Mouse (Mus musculus) kidney, embryonic 14.5 days (tissue): ENCODE data around the gene Magel2. TPM values are rescaled to one million over a fixed set of nuclear protein-coding genes. Genes with fewer than 3 reads are reported as not detected.
A peak's percentile ranks its signal among the peaks of the same experiment; 100 is the strongest.

Experiments
- ATAC-seq: fragments of 200-750 bp; cut with Nextera tagmentation; 2 replicates; pipeline ENCODE4 v1.8.0; 2017; ENCODE audit warnings: moderate number of reproducible peaks, mild to moderate bottlenecking, moderate TSS enrichment, moderate library complexity; ENCODE audit not compliant: low FRiP score, low TSS enrichment
- H3K27ac ChIP-seq: fragments of 300-500 bp; sonication (generic); 2 replicates; pipeline ENCODE4 v1.5.1; 2014; ENCODE audit warnings: low read depth, mild to moderate bottlenecking, low read length, moderate library complexity, mixed read lengths
- H3K27me3 ChIP-seq: fragments of 300-500 bp; sonication (generic); 2 replicates; pipeline ENCODE4 v1.6.1; 2014; ENCODE audit warnings: mild to moderate bottlenecking, low read length; ENCODE audit not compliant: control insufficient read depth, insufficient read depth
- H3K36me3 ChIP-seq: fragments of 300-500 bp; sonication (generic); 2 replicates; pipeline ENCODE4 v1.6.1; 2014; ENCODE audit warnings: low read length, mixed read lengths; ENCODE audit not compliant: control insufficient read depth, insufficient read depth
- H3K4me1 ChIP-seq: fragments of 300-500 bp; sonication (generic); 2 replicates; pipeline ENCODE4 v1.6.1; 2014; ENCODE audit warnings: low read length, mixed read lengths; ENCODE audit not compliant: control insufficient read depth, insufficient read depth
- H3K4me2 ChIP-seq: fragments of 300-500 bp; sonication (generic); replicated peaks from 2 replicates; pipeline ENCODE4 v1.6.1; 2014; ENCODE audit warnings: low read depth, mild to moderate bottlenecking, low read length
- H3K4me3 ChIP-seq: fragments of 300-500 bp; sonication (generic); 2 replicates; pipeline ENCODE4 v1.5.1; 2014; ENCODE audit warnings: mild to moderate bottlenecking, low read length
- H3K9ac ChIP-seq: fragments of 300-500 bp; sonication (generic); 2 replicates; pipeline ENCODE4 v1.6.1; 2014; ENCODE audit warnings: low read depth, mild to moderate bottlenecking, low read length, moderate library complexity
- H3K9me3 ChIP-seq: fragments of 300-500 bp; sonication (generic); 2 replicates; pipeline ENCODE4 v1.6.1; 2016; ENCODE audit warnings: low read length; ENCODE audit not compliant: control insufficient read depth
- WGBS: fragments of 180-500 bp; shearing (Covaris S2); extraction: QIAGEN DNeasy Blood & Tissue Kit; methylation state at CpG from one replicate; pipeline ENCODE4 v1.1.7; 2014; 5-methylcytosine and 5-hydroxymethylcytosine counted together
- polyA plus RNA-seq: library from polyadenylated mRNA; unstranded; fragments of >200 nt; fragmentation: Nextera tagmentation; extraction: Ambion mirVana; gene quantifications from 2 replicates; pipeline ENCODE4 v1.2.1, GENCODE M21; 2014

Magel2 gene
- polyA plus RNA-seq, 1 experiment from 2014 or later: 0.84 TPM

- no peak overlapping the region for H3K4me2 ChIP-seq
- no peaks in the 10 kb centered on the region for H3K36me3 ChIP-seq
- WGBS: 34% methylated on average over 4 of the region's 4 CpGs
- H3K4me3 ChIP-seq: no peak overlapping the region
- no peak overlapping the region for H3K9ac ChIP-seq
- H3K4me1 ChIP-seq: no peaks in the 10 kb centered on the region
- ATAC-seq: no peak
- H3K27me3 ChIP-seq: no peaks in the 10 kb centered on the region
- peaks cover 12% of the 10 kb centered on the region for H3K9me3 ChIP-seq
- H3K27ac ChIP-seq: no peak overlapping the region
These were observed 1.2 kb upstream of the Magel2 start for GRCm38 (mm10) chr7:62375658-62376057.

GRCm38 (mm10) chr7:62377313-62377712 lies 503 bp downstream of the Magel2 start:
- no peaks in the 10 kb centered on the region for H3K36me3 ChIP-seq
- H3K27me3 ChIP-seq: no peaks in the 10 kb centered on the region
- peaks cover 12% of the 10 kb centered on the region for H3K9me3 ChIP-seq
- WGBS: 43% methylated on average over 14 of the region's 14 CpGs
- ATAC-seq: peak; percentile 45
- H3K27ac ChIP-seq: no peak overlapping the region
- no peaks in the 10 kb centered on the region for H3K4me1 ChIP-seq
- peak overlapping the region; percentile 65 for H3K4me2 ChIP-seq
- H3K4me3 ChIP-seq: peak overlapping the region; percentile 45
- H3K9ac ChIP-seq: peak overlapping the region; percentile 40

- no peak overlapping the region for H3K4me2 ChIP-seq
- no peak for ATAC-seq
- no peak overlapping the region for H3K4me3 ChIP-seq
- H3K27ac ChIP-seq: no peak overlapping the region
- H3K27me3 ChIP-seq: no peaks in the 10 kb centered on the region
- H3K9me3 ChIP-seq: peaks cover 12% of the 10 kb centered on the region
- no peaks in the 10 kb centered on the region for H3K36me3 ChIP-seq
- H3K4me1 ChIP-seq: no peaks in the 10 kb centered on the region
- 89% methylated on average over 9 of the region's 9 CpGs for WGBS
- H3K9ac ChIP-seq: no peak overlapping the region
These were observed 1.7 kb downstream of the Magel2 start for GRCm38 (mm10) chr7:62378529-62378928.

GRCm38 (mm10) chr7:62382391-62382790 lies 5.6 kb downstream of the Magel2 start:
- H3K9ac ChIP-seq: no peak overlapping the region

GRCm38 (mm10) chr7:62388291-62388690 lies 11.5 kb downstream of the Magel2 start:
- Histone ChIP-seq H3K4me2 (no peak overlapping the region), H3K4me3 (no peak overlapping the region), H3K9me3 (0 out of 2 replicates have a peak, but pooled peaks cover 2% of the 10 kb centered on the region), H3K4me1 (no peaks in the 10 kb centered on the region), H3K27me3 (no peaks in the 10 kb centered on the region), H3K9ac (no peak overlapping the region), H3K27ac (no peak overlapping the region), H3K36me3 (no peaks in the 10 kb centered on the region)
- no peak for ATAC-seq
- WGBS: 50% methylated on average over 4 of the region's 4 CpGs

More at GRCm38 (mm10) chr7:62382391-62382790, 5.6 kb downstream of the Magel2 start:
- Histone ChIP-seq H3K27me3 (no peaks in the 10 kb centered on the region), H3K4me3 (no peak overlapping the region), H3K4me2 (no peak overlapping the region), H3K4me1 (no peaks in the 10 kb centered on the region), H3K9me3 (peaks cover 7% of the 10 kb centered on the region), H3K36me3 (no peaks in the 10 kb centered on the region), H3K27ac (no peak overlapping the region)
- 4% methylated on average over 2 of the region's 2 CpGs for WGBS
- ATAC-seq: peak; percentile 32; the same call in 1 of the 2 replicates

GRCm38 (mm10) chr7:62392202-62392601 lies 15.4 kb downstream of the Magel2 start:
- Histone ChIP-seq H3K27ac (no peak overlapping the region), H3K9me3 (no peaks in the 10 kb centered on the region), H3K9ac (no peak overlapping the region), H3K4me3 (no peak overlapping the region), H3K4me2 (no peak overlapping the region), H3K36me3 (no peaks in the 10 kb centered on the region), H3K27me3 (no peaks in the 10 kb centered on the region), H3K4me1 (no peaks in the 10 kb centered on the region)
- 67% methylated on average over 1 of the region's 1 CpGs for WGBS
- ATAC-seq: no peak

GRCm38 (mm10) chr7:62406573-62407050 lies 29.8 kb downstream of the Magel2 start:
- Histone ChIP-seq H3K4me3 (peak overlapping the region; percentile 16), H3K9ac (no peak overlapping the region), H3K36me3 (no peaks in the 10 kb centered on the region), H3K27ac (no peak overlapping the region), H3K4me1 (no peaks in the 10 kb centered on the region), H3K4me2 (peak overlapping the region; percentile 17; the same call in 1 of the 2 replicates), H3K9me3 (no peaks in the 10 kb centered on the region), H3K27me3 (no peaks in the 10 kb centered on the region)
- peak; percentile 46; the same call in 1 of the 2 replicates for ATAC-seq
- WGBS: 47% methylated on average over 19 of the region's 19 CpGs

- Histone ChIP-seq H3K4me1 (no peaks in the 10 kb centered on the region), H3K36me3 (no peaks in the 10 kb centered on the region), H3K9me3 (no peaks in the 10 kb centered on the region), H3K9ac (no peak overlapping the region), H3K27ac (no peak overlapping the region), H3K27me3 (no peaks in the 10 kb centered on the region), H3K4me3 (no peak overlapping the region), H3K4me2 (no peak overlapping the region)
- ATAC-seq: no peak
- 62% methylated on average over 3 of the region's 3 CpGs for WGBS
These were observed 31.0 kb downstream of the Magel2 start for GRCm38 (mm10) chr7:62407803-62408202.

GRCm38 (mm10) chr7:62415222-62415621 lies 38.4 kb downstream of the Magel2 start:
- H3K4me2 ChIP-seq: no peak overlapping the region
- no peaks in the 10 kb centered on the region for H3K27me3 ChIP-seq
- H3K9ac ChIP-seq: no peak overlapping the region
- ATAC-seq: no peak
- no peak overlapping the region for H3K27ac ChIP-seq
- H3K36me3 ChIP-seq: no peaks in the 10 kb centered on the region
- WGBS: 71% methylated on average over 1 of the region's 1 CpGs
- no peak overlapping the region for H3K4me3 ChIP-seq
- H3K9me3 ChIP-seq: peaks cover 5% of the 10 kb centered on the region; the same call in 1 of the 2 replicates
- 0 out of 2 replicates have a peak, but pooled peaks cover 3% of the 10 kb centered on the region for H3K4me1 ChIP-seq
